Mouse (Mus musculus) lung, embryonic 16.5 days (tissue): ENCODE data around the gene Pdia3. TPM values are rescaled to one million over a fixed set of nuclear protein-coding genes. Genes with fewer than 3 reads are reported as not detected.
"Not testable (repeated sequence)": the region's sequence is repeated elsewhere in the genome, so short reads cannot be mapped to it uniquely, and the experiment has no call there.

Experiments
- ATAC-seq: fragments of 200-750 bp; cut with Nextera tagmentation; 2 replicates; pipeline ENCODE4 v1.8.0; 2017; ENCODE audit warnings: low read depth, mild to moderate bottlenecking, moderate library complexity
- H3K27ac ChIP-seq: fragments of 300-500 bp; sonication (generic); 2 replicates; pipeline ENCODE4 v1.5.1; 2014; ENCODE audit warnings: mild to moderate bottlenecking, control low read depth, low read length
- H3K27me3 ChIP-seq: fragments of 300-500 bp; sonication (generic); 2 replicates; pipeline ENCODE4 v1.6.1; 2014; ENCODE audit warnings: low read depth, low read length, mixed read lengths; ENCODE audit not compliant: control insufficient read depth, insufficient read depth
- H3K36me3 ChIP-seq: fragments of 300-500 bp; sonication (generic); 2 replicates; pipeline ENCODE4 v1.6.1; 2014; ENCODE audit warnings: low read length; ENCODE audit not compliant: control insufficient read depth, insufficient read depth
- H3K4me1 ChIP-seq: fragments of 300-500 bp; sonication (generic); replicated peaks from 2 replicates; pipeline ENCODE4 v1.6.1; 2014; ENCODE audit warnings: low read length, mixed read lengths; ENCODE audit not compliant: control insufficient read depth, insufficient read depth
- H3K4me2 ChIP-seq: fragments of 300-500 bp; sonication (generic); 2 replicates; pipeline ENCODE4 v1.6.1; 2014; ENCODE audit warnings: low read depth, low read length, control low read depth
- H3K4me3 ChIP-seq: fragments of 300-500 bp; sonication (generic); 2 replicates; pipeline ENCODE4 v1.5.1; 2014; ENCODE audit warnings: mild to moderate bottlenecking, low read length, control low read depth
- H3K9ac ChIP-seq: fragments of 300-500 bp; sonication (generic); 2 replicates; pipeline ENCODE4 v1.6.1; 2014; ENCODE audit warnings: low read length, control low read depth
- H3K9me3 ChIP-seq: fragments of 300-500 bp; sonication (generic); 2 replicates; pipeline ENCODE4 v1.6.1; 2016; ENCODE audit warnings: low read length; ENCODE audit not compliant: control insufficient read depth
- WGBS: fragments of 180-500 bp; shearing (Covaris S2); extraction: QIAGEN DNeasy Blood & Tissue Kit; methylation state at CpG from one replicate; pipeline ENCODE4 v1.1.7; 2014; 5-methylcytosine and 5-hydroxymethylcytosine counted together
- polyA plus RNA-seq: library from polyadenylated mRNA; unstranded; fragments of >200 nt; fragmentation: Nextera tagmentation; extraction: Ambion mirVana; gene quantifications from 2 replicates; pipeline ENCODE4 v1.2.1, GENCODE M21; 2015

Pdia3 gene
- polyA plus RNA-seq, 1 experiment from 2014 or later: 902 TPM

DNA sequence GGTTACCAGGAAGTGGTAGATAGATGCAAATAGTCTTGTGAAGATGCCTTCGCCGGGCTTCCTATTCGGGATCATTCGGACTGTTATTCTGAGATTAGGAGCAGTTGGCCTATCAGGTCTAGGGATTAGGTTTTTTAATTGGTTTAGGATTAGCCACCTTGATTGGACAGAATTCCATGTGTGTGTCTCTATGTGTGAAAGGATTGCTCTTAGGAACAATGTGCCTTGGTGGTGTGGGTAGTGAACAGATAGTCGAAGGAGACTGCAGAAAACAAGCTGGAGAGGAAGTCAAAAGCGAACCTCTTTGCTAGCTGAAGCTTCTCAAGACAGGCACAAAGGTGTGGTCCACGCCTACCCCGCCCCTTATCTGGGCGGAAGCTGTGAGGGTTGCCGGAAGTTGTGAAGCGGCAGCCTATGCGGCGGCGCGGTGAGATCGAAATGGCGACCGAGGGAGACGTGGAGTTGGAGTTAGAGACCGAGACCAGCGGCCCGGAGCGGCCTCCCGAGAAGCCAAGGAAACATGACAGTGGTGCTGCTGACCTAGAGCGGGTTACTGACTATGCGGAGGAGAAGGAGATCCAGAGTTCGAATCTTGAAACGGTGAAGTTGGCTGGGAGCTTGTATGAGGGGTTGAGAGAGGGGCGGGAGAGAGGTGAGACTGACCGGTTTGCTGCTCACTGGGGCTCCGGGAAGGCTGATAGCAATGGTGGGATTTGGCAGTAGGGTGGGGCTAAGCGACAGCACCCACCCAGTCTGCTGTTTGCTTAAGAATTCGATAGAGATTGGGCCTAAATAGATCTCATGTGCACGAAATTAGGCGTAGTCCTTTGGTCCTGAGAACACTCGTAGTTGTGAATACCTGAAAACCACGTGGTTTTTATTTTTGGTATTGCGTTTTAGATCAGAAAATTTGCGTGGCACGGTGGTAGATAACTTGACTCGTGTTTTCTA lies 43.4 kb downstream of the Pdia3 start, which contains the start of gene Serinc4:
Serinc4 (minus strand) TSS at position 90 of the 951 bp plus-strand sequence.
- Histone ChIP-seq H3K4me2 (peak within 1 kb of the TSS; percentile 75), H3K9ac (peak within 1 kb of the TSS; percentile 85), H3K27me3 (no peaks in the 10 kb centered on the region), H3K4me1 (peaks cover 13% of the 10 kb centered on the region), H3K4me3 (peak within 1 kb of the TSS; percentile 75), H3K9me3 (no peaks in the 10 kb centered on the region), H3K27ac (peak within 1 kb of the TSS; percentile 80), H3K36me3 (peaks cover 11% of the 10 kb centered on the region)
- ATAC-seq: peak; percentile 93
- WGBS: 4% methylated on average over 41 of the region's 41 CpGs

GRCm38 (mm10) chr2:121460071-121460470 lies 46.5 kb downstream of the Pdia3 start:
- Histone ChIP-seq H3K36me3 (peaks cover 6% of the 10 kb centered on the region), H3K9me3 (no peaks in the 10 kb centered on the region), H3K9ac (no peak overlapping the region), H3K4me1 (peaks cover 10% of the 10 kb centered on the region), H3K27me3 (no peaks in the 10 kb centered on the region), H3K27ac (no peak overlapping the region), H3K4me2 (no peak overlapping the region), H3K4me3 (no peak overlapping the region)
- 45% methylated on average over 2 of the region's 2 CpGs for WGBS
- ATAC-seq: no peak

DNA sequence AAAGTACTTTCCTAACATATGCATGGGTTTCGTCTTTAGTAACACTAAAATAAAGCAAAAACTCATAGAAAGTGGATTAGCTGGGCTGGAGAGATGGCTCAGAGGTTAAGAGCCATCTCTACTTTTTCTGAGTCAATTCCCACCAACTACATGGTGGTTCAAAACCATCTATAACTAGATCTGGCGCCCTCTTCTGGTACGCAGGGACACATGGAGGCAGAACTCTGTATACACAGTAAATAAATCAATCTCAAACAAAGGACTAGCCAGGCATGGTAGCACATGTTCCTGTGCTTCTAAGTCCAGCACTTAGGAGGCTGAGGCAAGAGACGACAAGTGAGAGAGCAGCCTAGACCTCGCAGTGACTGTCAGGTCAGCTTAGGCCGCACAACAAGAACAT lies 55.4 kb downstream of the Pdia3 start:
- WGBS: 60% methylated on average over 1 of the region's 6 CpGs
- not testable (repeated sequence) for H3K27me3 ChIP-seq, H3K9ac ChIP-seq, H3K36me3 ChIP-seq, H3K4me2 ChIP-seq, H3K27ac ChIP-seq, ATAC-seq, H3K4me1 ChIP-seq, H3K4me3 ChIP-seq, H3K9me3 ChIP-seq

DNA sequence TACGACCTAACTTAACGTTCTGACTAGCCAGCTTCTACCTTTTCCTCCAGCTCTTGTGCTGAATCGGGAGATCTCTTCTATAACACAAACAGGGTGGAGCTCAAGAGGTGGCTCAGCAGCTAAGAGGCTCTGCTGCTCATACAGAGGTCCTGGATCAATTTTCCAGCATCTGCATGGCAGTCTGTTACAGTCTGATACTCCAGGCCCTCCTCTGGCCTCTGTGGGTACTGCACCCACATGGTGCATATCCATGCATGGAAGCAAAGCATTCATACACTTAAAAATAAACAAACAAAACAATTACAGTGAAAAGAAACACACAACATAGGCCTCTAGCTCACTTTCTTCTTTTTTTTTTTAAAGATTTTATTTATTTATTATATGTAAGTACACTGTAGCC lies 59.2 kb downstream of the Pdia3 start:
- not testable (repeated sequence) for H3K36me3 ChIP-seq, H3K27me3 ChIP-seq, H3K4me1 ChIP-seq, H3K4me3 ChIP-seq, H3K27ac ChIP-seq, H3K9ac ChIP-seq, H3K9me3 ChIP-seq, ATAC-seq
- H3K4me2 ChIP-seq: peak overlapping the region; percentile 70; the same call in 1 of the 2 replicates
- 89% methylated on average over 3 of the region's 3 CpGs for WGBS

- H3K27me3 ChIP-seq, H3K36me3 ChIP-seq, H3K4me1 ChIP-seq, H3K9me3 ChIP-seq: not testable (repeated sequence)
- H3K9ac ChIP-seq: peak within 1 kb of the TSS; percentile 76
- H3K4me2 ChIP-seq: peak within 1 kb of the TSS; percentile 70
- 4% methylated on average over 38 of the region's 41 CpGs for WGBS
- H3K27ac ChIP-seq: peak within 1 kb of the TSS; percentile 61
- H3K4me3 ChIP-seq: peak within 1 kb of the TSS; percentile 69
- ATAC-seq: peak; percentile 97
Observed at GRCm38 (mm10) chr2:121473301-121474179, 60.0 kb downstream of the Pdia3 start, which contains the start of gene Mfap1b. Gene Mfap1b, minus strand, starts transcription at chr2:121474067.

DNA sequence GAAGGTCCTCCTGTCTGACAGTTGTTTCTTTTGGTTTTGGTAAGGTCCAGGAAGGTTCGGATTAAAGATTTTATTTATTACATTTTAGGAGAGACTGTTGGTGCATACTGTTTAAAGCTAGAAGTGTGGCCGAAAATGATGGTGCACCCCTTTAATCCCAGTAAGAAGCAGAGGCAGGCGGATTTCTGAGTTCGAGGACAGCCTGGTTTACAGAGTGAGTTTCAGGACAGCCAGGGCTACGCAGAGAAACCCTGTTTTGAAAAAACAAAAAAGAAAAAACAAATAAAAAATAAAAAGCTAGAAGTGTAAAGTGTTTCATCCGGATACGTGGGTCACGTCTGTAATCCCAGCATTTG lies 60.6 kb downstream of the Pdia3 start:
- no peak; the same call in 1 of the 2 replicates for ATAC-seq
- Histone ChIP-seq H3K27me3 (no peaks in the 10 kb centered on the region), H3K4me1 (no peaks in the 10 kb centered on the region), H3K4me2 (peak overlapping the region; percentile 70), H3K9me3 (no peaks in the 10 kb centered on the region), H3K36me3 (no peaks in the 10 kb centered on the region), H3K4me3 (peak overlapping the region; percentile 69), H3K27ac (peak overlapping the region; percentile 61), H3K9ac (peak overlapping the region; percentile 76)
- WGBS: 28% methylated on average over 8 of the region's 8 CpGs

- H3K9ac ChIP-seq, H3K4me2 ChIP-seq, H3K4me1 ChIP-seq, H3K9me3 ChIP-seq, H3K36me3 ChIP-seq, ATAC-seq, H3K27me3 ChIP-seq, H3K27ac ChIP-seq, H3K4me3 ChIP-seq: not testable (repeated sequence)
- 95% methylated on average over 2 of the region's 2 CpGs for WGBS
Observed at GRCm38 (mm10) chr2:121475306-121475705, 61.7 kb downstream of the Pdia3 start.

- no peaks in the 10 kb centered on the region for H3K9me3 ChIP-seq
- no peak overlapping the region for H3K4me3 ChIP-seq
- H3K4me1 ChIP-seq: no peaks in the 10 kb centered on the region
- no peak overlapping the region for H3K27ac ChIP-seq
- H3K9ac ChIP-seq: no peak overlapping the region
- WGBS: 85% methylated on average over 3 of the region's 3 CpGs
- no peak for ATAC-seq
- no peaks in the 10 kb centered on the region for H3K36me3 ChIP-seq
- no peaks in the 10 kb centered on the region for H3K27me3 ChIP-seq
- no peak overlapping the region for H3K4me2 ChIP-seq
Observed at GRCm38 (mm10) chr2:121477491-121478266, 64.1 kb downstream of the Pdia3 start.
